Mouse (Mus musculus) ES-E14 (cell line): ENCODE data around the gene Sppl2b. TPM values are rescaled to one million over a fixed set of nuclear protein-coding genes. Genes with fewer than 3 reads are reported as not detected.
"Not testable (repeated sequence)": the region's sequence is repeated elsewhere in the genome, so short reads cannot be mapped to it uniquely, and the experiment has no call there.

Source experiments
- DNase-seq: peaks from one replicate; pipeline ENCODE4 v3.0.0-alpha.2; 2013; ENCODE audit warnings: low read depth, low spot score
- H3K27ac ChIP-seq: 2 replicates; pipeline ENCODE4 v1.5.1; 2012; ENCODE audit warnings: low read depth, mild to moderate bottlenecking, low read length, moderate library complexity, mixed read lengths; ENCODE audit not compliant: poor library complexity, insufficient read depth, severe bottlenecking
- H3K36me3 ChIP-seq: 2 replicates; pipeline ENCODE4 v1.6.1; 2012; ENCODE audit warnings: mild to moderate bottlenecking, low read length, moderate library complexity, mixed read lengths; ENCODE audit not compliant: control insufficient read depth, poor library complexity, insufficient read depth, severe bottlenecking
- H3K4me1 ChIP-seq, 2 experiments: fragments of 150-350 bp in 1 of 2; sonication (generic) in 1 of 2; 2 replicates each; pipeline ENCODE4 v1.6.1; 2012; ENCODE audit warnings: low read length in 2 of 2, mild to moderate bottlenecking in 1 of 2, mixed read lengths in 1 of 2; ENCODE audit not compliant: control insufficient read depth in 2 of 2, insufficient read depth in 2 of 2, poor library complexity in 1 of 2
- H3K4me3 ChIP-seq, 2 experiments: fragments of 150-350 bp in 1 of 2; sonication (generic) in 1 of 2; 2 replicates each; pipeline ENCODE4 v1.5.1; 2012; ENCODE audit warnings: low read length in 2 of 2, low read depth in 1 of 2, mild to moderate bottlenecking in 1 of 2, mixed read lengths in 1 of 2; ENCODE audit not compliant: insufficient read depth in 1 of 2, poor library complexity in 1 of 2, severe bottlenecking in 1 of 2
- H3K9ac ChIP-seq: 2 replicates; pipeline ENCODE4 v1.6.1; 2012; ENCODE audit warnings: low read depth, mild to moderate bottlenecking, low read length, mixed read lengths; ENCODE audit not compliant: poor library complexity, insufficient read depth, severe bottlenecking
- H3K9me3 ChIP-seq: fragments of 150-350 bp; sonication (generic); 2 replicates; pipeline ENCODE4 v1.6.1; 2012; ENCODE audit warnings: low read depth, mild to moderate bottlenecking, low read length; ENCODE audit not compliant: control insufficient read depth, insufficient read depth
- CHD2 ChIP-seq: IDR thresholded peaks from 2 replicates; pipeline ENCODE4 v1.6.1; 2014; ENCODE audit warnings: mild to moderate bottlenecking, low read depth, low read length, inconsistent platforms
- HCFC1 ChIP-seq: IDR thresholded peaks from 2 replicates; pipeline ENCODE4 v1.6.1; 2012; ENCODE audit warnings: low read length, inconsistent platforms, borderline replicate concordance; ENCODE audit not compliant: insufficient read depth
- MAFK ChIP-seq: IDR thresholded peaks from 2 replicates; pipeline ENCODE4 v1.6.1; 2014; ENCODE audit warnings: mild to moderate bottlenecking, low read depth, low read length, inconsistent platforms; ENCODE audit not compliant: insufficient read depth
- ZC3H11A ChIP-seq: IDR thresholded peaks from 2 replicates; pipeline ENCODE4 v1.6.1; 2012; ENCODE audit warnings: low read depth, mild to moderate bottlenecking, inconsistent platforms, low read length, borderline replicate concordance
- ZNF384 ChIP-seq: IDR thresholded peaks from 2 replicates; pipeline ENCODE4 v1.6.1; 2012; ENCODE audit warnings: low read depth, low read length, inconsistent platforms
- in situ Hi-C, 2 experiments: fragments of 600-800 bp; cut with MboI; formaldehyde crosslinking; loops; one replicate each; pipeline ENCODE4 v1.15.1; 2025; ENCODE audit warnings: low sequenced_read_pairs in 2 of 2, inconsistent platforms in 1 of 2; ENCODE audit not compliant: unreplicated experiment in 2 of 2
- total RNA-seq: library from RNA; depleted of rRNA; stranded (reverse); fragments of 300-350 nt; gene quantifications from 2 replicates; pipeline ENCODE4 v1.2.3, GENCODE M21; 2012

Gene Sppl2b
- total RNA-seq, 1 experiment = 38.9 TPM

DNA sequence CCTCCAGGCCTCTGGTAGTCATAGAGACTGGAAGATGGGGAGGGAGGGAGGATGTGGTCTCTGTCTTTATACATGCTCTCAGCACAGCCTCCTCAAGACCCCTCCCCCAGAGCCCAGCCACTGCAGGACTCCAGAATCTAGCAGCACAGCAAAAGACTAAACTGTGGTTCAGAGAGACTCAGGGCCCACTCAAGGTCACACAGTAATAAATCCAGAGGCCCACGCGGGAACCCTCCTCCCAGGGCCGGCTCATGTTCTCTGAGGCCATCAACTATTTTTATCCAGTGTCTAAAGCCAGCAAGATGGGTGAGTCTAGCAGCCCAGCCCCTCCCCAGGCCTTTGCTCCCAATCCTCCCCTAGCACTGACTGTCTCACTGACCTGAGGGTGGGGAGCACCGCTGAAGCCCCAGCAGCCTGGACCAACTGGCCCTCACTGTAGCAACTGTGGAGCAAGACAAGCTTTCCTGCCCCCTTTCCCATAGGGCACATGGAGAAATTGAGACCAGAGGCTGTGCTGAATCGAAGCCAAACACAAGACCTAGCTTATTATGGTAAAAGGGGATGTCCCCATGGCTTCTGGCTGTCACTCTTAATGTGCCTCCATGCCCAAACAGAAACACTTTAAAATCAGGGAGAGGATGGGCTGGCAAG lies 42.6 kb upstream of the Sppl2b start:
- TF ChIP-seq MAFK (no peak), ZC3H11A (no peak), CHD2 (no peak), HCFC1 (no peak), ZNF384 (no peak)
- no peak overlapping the region for H3K4me3 ChIP-seq
- DNase-seq = no peak
- H3K4me1 ChIP-seq = peaks cover 10% of the 10 kb centered on the region in 2 experiments; a peak in 3 of 4 replicates
- no peaks in the 10 kb centered on the region for H3K9me3 ChIP-seq
- in situ Hi-C loops = no loop called here
- H3K27ac ChIP-seq = no peak overlapping the region
- H3K36me3 ChIP-seq = no peaks in the 10 kb centered on the region
- no peak overlapping the region for H3K9ac ChIP-seq

DNA sequence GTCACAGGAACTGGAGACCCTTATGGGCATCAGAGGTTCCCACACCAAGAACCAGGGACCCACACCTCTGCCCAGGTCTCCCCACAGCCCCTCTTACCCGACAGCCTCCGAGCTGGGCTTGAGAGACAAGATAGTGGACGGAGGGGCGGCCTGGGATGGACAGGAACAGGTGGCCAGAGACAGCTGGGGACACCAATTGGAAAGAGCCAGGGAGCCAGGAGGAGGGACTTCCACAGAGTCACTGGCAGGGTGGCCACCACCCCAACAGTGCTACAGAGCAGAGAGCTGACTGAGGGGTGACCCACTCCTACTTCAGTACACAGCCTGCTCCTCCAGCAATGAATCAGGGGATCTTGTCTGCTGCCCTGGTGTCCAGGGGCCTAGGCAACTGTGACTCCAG lies 41.7 kb upstream of the Sppl2b start, which contains the start of gene Jsrp1:
Gene Jsrp1 (minus strand): TSS at position 133 of the 400 bp plus-strand sequence.
- no peak for DNase-seq
- TF ChIP-seq ZNF384 (no peak), CHD2 (no peak), ZC3H11A (no peak), HCFC1 (no peak), MAFK (no peak)
- H3K4me3 ChIP-seq = no peak within 1 kb of the TSS
- H3K4me1 ChIP-seq = peaks cover 8 to 13% of the 10 kb centered on the region in 2 experiments; a peak in 3 of 4 replicates
- H3K9me3 ChIP-seq = no peaks in the 10 kb centered on the region
- in situ Hi-C loops = no loop called here
- no peaks in the 10 kb centered on the region for H3K36me3 ChIP-seq
- no peak within 1 kb of the TSS for H3K27ac ChIP-seq
- no peak within 1 kb of the TSS for H3K9ac ChIP-seq

DNA sequence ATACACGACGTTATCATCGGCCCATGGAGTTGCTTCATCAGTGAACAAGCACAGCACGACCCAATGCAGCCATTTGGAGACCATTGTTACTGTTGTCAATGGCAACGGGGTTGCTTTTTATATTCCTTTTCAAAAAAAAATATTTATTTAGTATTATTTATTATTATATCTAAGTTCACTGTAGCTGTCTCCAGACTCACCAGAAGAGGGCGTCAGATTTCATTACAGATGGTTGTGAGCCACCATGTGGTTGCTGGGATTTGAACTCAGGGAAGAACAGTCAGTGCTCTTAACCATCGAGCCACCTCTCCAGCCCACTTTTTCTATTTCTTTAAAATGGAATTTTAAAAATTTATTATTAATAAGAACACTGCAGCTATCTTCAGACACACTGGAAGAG lies 40.3 kb upstream of the Sppl2b start:
- H3K36me3 ChIP-seq = no peaks in the 10 kb centered on the region
- DNase-seq = no peak
- H3K9ac ChIP-seq = no peak overlapping the region
- no peak overlapping the region for H3K27ac ChIP-seq
- TF ChIP-seq ZNF384 (no peak), ZC3H11A (no peak), MAFK (no peak), CHD2 (no peak), HCFC1 (no peak)
- H3K4me1 ChIP-seq = peaks cover 0 to 6% of the 10 kb centered on the region in 2 experiments; a peak in 2 of 4 replicates
- no peaks in the 10 kb centered on the region for H3K9me3 ChIP-seq
- H3K4me3 ChIP-seq = no peak overlapping the region
- in situ Hi-C loops = no loop called here

DNA sequence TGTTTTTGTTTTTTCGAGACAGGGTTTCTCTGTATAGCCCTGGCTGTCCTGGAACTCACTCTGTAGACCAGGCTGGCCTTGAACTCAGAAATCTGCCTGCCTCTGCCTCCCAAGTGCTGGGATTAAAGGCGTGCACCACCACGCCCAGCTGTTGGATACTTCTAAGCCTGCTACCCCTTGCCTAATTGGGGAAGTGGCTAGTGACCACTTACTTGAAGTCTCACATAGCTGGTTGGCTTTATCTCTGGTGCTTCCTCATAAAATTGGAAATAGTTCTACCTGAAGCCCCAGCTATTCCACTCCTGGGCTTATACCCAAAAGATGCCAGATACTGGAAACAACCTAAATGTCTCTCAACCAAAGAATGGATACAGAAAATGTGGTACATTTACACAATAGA lies 38.8 kb upstream of the Sppl2b start:
- not testable (repeated sequence) for H3K9me3 ChIP-seq

DNA sequence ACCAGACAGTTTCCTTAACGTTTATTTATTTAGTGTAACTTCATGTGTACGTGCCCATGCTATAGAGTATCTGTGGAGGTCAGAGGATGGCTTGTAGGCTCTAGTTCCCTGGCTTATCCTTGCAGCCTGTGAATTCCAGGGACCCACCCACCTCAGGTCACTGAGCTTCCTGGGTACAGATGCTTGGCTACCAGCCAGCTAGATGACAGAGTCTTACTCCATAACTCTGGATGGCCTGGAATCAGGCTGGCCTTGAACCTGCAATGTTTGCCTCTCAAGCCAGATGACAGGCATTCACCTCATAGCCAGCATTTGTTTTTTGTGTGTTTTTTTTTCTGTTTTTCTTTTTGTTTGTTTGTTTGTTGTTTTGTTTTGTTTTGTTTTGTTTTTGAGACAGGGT lies 37.9 kb upstream of the Sppl2b start:
- DNase-seq = no peak
- Histone ChIP-seq H3K4me3 (no peak overlapping the region), H3K27ac (no peak overlapping the region), H3K36me3 (no peaks in the 10 kb centered on the region), H3K4me1 (peaks cover 0 to 3% of the 10 kb centered on the region in 2 experiments; a peak in 1 of 4 replicates), H3K9ac (no peak overlapping the region), H3K9me3 (no peaks in the 10 kb centered on the region)
- in situ Hi-C loops = no loop called here
- no peak for TF ChIP-seq ZC3H11A
- TF ChIP-seq MAFK = no peak
- TF ChIP-seq CHD2 = no peak
- TF ChIP-seq ZNF384 = no peak
- no peak for TF ChIP-seq HCFC1

More for the DNA sequence above, 38.8 kb upstream of the Sppl2b start:
- H3K9ac ChIP-seq, in situ Hi-C loops, H3K4me1 ChIP-seq, H3K36me3 ChIP-seq, H3K27ac ChIP-seq, DNase-seq, H3K4me3 ChIP-seq: not testable (repeated sequence)
